Mouse (Mus musculus) urinary bladder, adult 18-20 months (tissue): ENCODE measurements at regions not wholly inside any gene's neighbourhood (a gene's known extent, or its start where the extent isn't known, plus 50 kb on each side); places are given as distances from the start of the nearest gene placed in this dataset.
A peak's percentile ranks its signal among the peaks of the same experiment; 100 is the strongest.

Experiments
- DNase-seq, 2 experiments: peaks; one replicate each; pipeline ENCODE4 v3.0.0; 2022; ENCODE audit warnings: low spot score in 2 of 2, mixed read lengths in 2 of 2

DNA sequence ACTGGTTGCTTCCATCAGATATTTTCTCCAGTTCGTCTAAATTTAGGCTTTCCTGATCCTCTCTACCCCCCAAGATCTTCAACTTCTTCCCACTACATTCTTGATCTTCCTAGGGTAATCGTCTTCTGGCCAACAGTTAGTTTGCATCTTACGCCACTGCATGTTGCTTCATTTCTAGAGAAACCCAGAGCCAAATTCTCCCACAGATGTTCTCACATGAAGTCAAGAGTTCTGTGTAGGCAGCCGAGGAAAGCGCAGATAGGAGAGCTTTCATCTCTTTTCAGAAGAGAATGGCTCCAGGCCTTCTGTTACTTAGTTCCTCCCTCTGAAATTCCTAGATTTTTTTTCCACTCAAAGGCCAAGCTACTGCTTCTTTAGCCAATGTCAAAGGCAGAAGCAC lies 179.9 kb downstream of the Fgf10 start:
- no peak for DNase-seq

DNA sequence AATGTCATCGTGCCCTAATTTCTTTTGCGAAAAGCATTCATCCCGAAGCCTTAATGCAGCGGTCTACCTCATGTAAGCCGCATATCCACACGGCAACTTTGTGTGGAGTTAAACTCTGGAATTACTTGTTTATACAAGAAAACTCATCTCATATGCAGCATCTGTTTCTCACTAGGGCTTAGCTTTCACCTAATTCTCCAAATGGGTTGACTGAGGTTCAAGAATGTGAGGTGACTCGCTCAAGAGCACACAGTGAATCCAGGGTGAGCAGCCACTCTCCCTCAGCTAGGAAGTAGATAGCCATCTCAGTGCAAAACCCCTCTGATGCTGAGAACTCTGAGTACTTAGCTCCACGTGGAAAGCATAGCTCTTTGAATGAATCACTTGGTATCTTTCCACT lies 181.1 kb downstream of the Fgf10 start:
- no peak for DNase-seq

- no peak for DNase-seq
These were observed 216.8 kb downstream of the Fgf10 start for GRCm38 (mm10) chr13:118886339-118886810.

DNA sequence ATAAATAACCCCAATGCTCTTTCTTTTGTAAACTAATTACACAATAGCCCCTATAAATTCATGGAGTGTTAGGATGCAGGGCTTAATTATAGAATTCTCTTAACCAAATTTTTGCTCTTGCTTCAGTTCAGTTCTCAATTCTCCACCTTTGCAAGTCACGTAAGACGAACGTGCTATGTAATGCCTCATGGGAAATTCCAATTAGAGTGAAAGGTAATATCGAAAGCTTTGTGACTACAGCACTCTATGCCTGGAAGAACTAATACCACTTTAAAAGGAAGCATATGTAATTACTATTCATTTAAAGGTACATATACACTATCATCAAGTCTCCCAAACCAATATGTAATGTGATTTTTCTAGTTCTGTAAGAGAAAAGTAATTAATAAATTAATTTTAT lies 225.5 kb downstream of the Fgf10 start:
- DNase-seq = no peak

- no peak for DNase-seq
These were observed 232.4 kb downstream of the Fgf10 start for GRCm38 (mm10) chr13:118901950-118902349.

- DNase-seq = no peak
These were observed 240.8 kb downstream of the Fgf10 start for GRCm38 (mm10) chr13:118910351-118910750.

DNA sequence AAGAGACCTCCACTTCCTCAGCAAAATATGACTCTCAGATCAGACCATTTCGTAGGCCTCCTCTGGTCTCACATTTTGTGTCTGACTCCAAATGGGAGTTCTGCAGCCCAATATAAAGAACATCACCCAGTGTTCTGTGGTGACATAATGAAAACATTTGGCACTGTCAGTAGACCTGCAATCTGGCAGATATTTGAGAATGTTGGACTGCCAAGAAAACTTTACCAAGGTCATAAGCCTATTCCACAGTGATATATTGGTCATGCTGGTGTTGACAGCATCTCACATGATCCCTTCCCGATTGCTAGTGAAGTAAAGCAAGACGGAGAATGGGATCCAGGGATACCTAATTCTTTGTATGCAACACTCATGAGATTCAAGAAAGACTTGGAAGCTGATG lies 271.2 kb downstream of the Fgf10 start:
- DNase-seq = peak in 1 of 2 experiments; percentile 0

- DNase-seq = no peak
These were observed 296.6 kb downstream of the Fgf10 start for GRCm38 (mm10) chr13:118966120-118966676.

DNA sequence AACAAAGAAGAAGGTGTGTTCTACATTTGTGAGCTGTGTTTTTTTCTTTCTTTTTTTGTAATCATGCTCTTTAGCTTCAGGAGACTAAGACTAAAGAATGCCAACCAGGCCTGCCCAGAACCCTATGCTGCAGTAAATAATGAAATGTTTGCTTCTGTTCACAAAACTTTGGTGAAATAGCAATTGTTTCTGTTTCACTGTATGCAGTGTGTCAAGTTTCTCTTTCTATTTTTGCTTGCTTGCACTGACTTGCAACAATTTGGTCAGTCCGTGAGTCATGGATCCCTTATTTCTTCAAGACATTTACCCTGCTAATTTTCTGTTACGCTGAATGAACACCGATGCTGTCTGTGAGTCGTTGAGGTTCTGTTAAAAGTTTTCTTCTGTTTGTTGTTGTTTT lies 298.1 kb downstream of the Fgf10 start:
- DNase-seq = no peak

- no peak for DNase-seq
These were observed 305.4 kb downstream of the Fgf10 start for GRCm38 (mm10) chr13:118975008-118975407.

GRCm38 (mm10) chr13:118975519-118975918 lies 305.9 kb downstream of the Fgf10 start:
- no peak for DNase-seq

- no peak for DNase-seq
These were observed 309.9 kb downstream of the Fgf10 start for GRCm38 (mm10) chr13:118979505-118979904.

GRCm38 (mm10) chr13:118981196-118981810 lies 311.7 kb downstream of the Fgf10 start:
- no peak for DNase-seq

- DNase-seq = no peak
These were observed 315.7 kb downstream of the Fgf10 start for GRCm38 (mm10) chr13:118985285-118985684.

- no peak for DNase-seq
These were observed 355.8 kb downstream of the Fgf10 start for GRCm38 (mm10) chr13:119025305-119025975.

DNA sequence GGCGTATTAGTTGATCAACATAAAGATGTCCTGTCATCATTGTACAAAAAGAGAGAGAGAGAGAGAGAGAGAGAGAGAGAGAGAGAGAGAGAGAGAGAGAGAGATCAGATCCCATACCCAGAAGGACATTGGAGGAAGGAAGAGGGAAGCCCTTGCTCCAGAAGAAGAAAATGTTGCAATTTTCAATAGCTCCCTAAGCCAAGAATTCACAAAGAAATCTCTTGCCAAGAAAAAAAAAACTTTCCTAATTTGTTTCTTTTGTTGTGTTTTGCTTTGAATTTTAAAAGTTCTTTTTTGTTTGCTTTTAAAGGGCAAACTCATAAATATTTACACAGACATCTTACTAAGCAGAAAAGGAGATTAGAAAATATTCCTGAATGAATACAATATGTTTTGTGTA lies 370.0 kb downstream of the Fgf10 start:
- no peak for DNase-seq

GRCm38 (mm10) chr13:119045112-119045511 lies 375.5 kb downstream of the Fgf10 start:
- DNase-seq = no peak

- DNase-seq = no peak
These were observed 359.4 kb upstream of the Paip1 start for GRCm38 (mm10) chr13:119068745-119069580.

- peak in 1 of 2 experiments; percentile 1 for DNase-seq
These were observed 358.8 kb upstream of the Paip1 start for GRCm38 (mm10) chr13:119069581-119069936.

GRCm38 (mm10) chr13:119079243-119079642 lies 349.2 kb upstream of the Paip1 start:
- no peak for DNase-seq

- DNase-seq = no peak
These were observed 346.7 kb upstream of the Paip1 start for GRCm38 (mm10) chr13:119081691-119082090.

- DNase-seq = no peak
These were observed 310.5 kb upstream of the Paip1 start for GRCm38 (mm10) chr13:119117906-119118305.
